Mouse (Mus musculus) testis, adult 2 months (tissue): ENCODE data around the gene Endou.

Experiments used
- CTCF ChIP-seq: fragments of 200-500 bp; IDR thresholded peaks from 2 replicates; pipeline ENCODE4 v1.5.1; 2012; ENCODE audit warnings: low read depth, mild to moderate bottlenecking, inconsistent platforms, low read length, moderate library complexity; ENCODE audit not compliant: control insufficient read depth, insufficient read depth, insufficient replicate concordance
- POLR2A ChIP-seq: fragments of 200-500 bp; IDR thresholded peaks from 2 replicates; pipeline ENCODE4 v1.6.1; 2012; ENCODE audit warnings: low read depth, mild to moderate bottlenecking, inconsistent platforms, low read length, moderate library complexity; ENCODE audit not compliant: control insufficient read depth

DNA sequence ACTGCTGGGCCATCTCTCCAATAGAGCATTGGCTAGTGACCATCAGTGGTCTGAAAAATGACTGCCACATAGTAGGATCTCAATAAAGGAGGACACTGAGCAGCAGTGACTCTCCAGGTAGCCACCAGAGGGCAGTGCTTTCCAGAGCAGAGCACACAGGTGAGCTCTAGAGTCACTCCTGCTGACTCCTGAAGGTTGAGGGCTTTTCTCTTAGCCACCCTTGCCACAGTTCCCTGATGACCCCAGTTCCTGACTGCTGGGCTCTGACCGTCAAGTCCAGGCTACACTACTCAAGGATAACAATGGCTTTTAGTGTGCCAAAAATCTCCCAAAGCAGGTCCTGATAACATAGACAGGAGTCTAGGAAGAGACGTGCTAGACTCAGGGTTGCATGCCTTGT, 20.5 kb upstream of the Endou start:
- TF ChIP-seq POLR2A (no peak), CTCF (peak; percentile 37; the same call in 1 of the 2 replicates)
